Mouse (Mus musculus) layer of hippocampus, postnatal 25 days (tissue): Measurements from ENCODE around the gene Srbd1. TPM values are rescaled to one million over a fixed set of nuclear protein-coding genes. Genes with fewer than 3 reads are reported as not detected.

Experiments
- DNase-seq, 2 experiments: peaks; one replicate each; pipeline ENCODE4 v3.0.0; 2022; ENCODE audit warnings: mixed read lengths in 2 of 2, low spot score in 1 of 2; ENCODE audit errors: extremely low spot score in 1 of 2
- total RNA-seq, 2 experiments: library from RNA; stranded (reverse); gene quantifications; 2 replicates each; pipeline ENCODE4 v1.2.3; 2021

Gene Srbd1
- total RNA-seq, 2 experiments from 2014 or later, result 14.4 to 15.1 TPM

DNA sequence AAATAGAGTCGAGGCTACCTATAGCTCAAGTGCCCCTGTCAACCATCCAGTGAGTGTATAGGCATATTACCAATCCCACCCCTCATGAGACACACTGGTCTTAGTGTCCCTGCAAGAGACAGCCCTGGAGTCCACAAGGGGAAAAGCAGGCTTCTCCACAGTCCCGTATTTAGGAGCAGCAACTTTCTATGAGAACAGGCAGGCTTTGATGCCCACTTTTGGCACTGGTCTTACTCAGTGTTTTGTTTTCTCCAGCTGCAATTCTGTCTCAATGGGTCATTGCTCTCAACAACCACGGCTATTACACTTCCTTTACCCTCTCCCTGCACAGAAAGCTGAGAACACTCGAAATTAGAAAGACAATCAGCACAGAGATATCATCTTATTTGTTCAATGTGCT, 157.4 kb downstream of the Srbd1 start:
- DNase-seq, result no peak

DNA sequence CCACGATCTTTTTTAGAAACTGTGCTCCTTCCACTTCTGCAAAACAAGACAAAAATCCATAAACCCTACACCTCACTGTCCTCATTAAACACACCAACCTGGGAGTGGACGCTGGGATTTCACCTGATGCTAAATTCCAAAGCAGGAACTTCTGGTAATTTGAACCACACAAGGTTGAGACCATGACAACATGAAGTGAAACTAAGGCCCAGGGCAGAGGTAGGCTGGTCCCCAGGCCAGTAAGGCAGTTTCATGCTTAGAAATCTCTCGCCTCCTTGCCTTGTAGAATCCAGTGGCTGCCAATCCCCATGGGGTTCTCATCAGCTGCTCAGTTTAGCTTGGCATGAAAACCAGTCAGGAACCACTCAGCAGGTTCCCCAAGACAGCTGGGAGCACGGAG, 158.4 kb downstream of the Srbd1 start:
- DNase-seq, result no peak

DNA sequence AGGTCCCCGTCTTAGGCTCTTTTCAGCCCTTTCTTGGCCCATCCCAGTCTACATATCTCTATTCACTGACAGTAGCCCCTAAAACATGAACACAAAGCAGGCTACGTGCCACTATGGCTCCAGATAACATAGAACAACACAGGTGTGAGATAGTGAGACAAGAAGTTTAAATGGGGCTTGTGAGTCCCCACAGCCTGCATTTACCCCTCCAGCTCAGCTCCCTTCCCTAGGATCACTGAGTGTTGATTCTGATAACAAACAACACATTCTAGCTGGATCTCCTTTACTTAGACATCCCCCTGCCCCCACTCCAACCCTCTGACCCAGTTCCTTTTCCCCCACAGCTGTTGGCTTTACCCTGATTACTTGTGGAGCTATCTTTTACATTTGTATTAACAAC, 158.8 kb downstream of the Srbd1 start:
- DNase-seq, result no peak

DNA sequence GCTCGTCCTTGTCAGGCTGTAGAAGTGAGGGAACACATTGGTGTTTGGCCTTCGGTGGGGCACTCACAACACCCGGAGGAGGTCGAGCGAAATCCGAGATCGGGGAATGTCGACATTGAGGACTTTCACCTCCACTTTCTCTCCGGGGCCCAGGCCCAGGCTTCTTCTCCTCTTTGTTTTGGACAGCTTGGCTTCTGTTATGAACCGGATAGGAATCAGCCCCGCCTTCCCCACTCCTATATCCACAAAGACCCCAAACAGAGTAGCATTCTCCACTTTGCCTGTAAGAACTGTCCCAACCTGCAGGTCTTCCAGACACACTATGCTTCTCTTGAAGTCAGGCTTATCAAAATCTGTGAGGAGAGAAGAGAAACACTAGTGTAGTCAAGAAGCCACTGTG, 159.8 kb downstream of the Srbd1 start:
- no peak for DNase-seq

DNA sequence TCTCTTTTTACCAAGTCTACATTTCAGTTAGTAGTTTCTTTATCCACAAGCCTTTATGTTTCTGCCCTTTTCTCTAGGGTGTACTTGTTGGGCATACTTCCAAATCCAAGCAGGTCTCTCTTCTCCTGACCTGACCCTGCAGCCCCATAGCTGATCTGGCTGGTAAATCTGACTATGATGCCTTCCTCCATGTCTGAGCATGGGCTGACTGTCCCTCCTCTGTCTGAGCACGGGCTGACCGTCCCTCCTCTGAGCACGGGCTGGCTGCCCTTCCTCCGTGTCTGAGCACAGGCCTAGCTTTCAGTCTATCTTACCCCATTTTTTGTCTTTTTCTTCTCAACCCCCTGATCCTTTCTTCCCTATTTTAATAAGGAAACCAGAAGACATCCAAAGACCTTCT, 162.7 kb downstream of the Srbd1 start:
- DNase-seq, result no peak

DNA sequence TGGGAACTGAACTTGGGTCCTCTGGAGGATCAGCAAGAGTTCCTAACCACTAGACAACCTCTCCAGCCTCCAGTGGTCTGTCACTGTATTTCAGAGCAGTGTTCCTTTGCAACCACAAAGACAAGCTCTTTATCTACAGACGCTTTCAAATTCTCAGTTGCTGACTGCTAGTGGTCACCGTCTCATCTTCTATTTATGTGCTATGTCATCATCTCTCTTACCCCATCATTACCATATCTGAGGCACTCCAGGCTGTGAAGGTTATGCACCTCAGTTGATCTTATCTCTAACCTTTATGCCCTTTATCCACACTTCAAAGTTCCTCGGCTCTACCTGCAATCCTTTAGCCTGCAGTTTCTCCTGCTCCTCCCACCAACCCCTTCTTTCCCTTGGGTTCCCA, 163.1 kb downstream of the Srbd1 start:
- DNase-seq, result no peak

DNA sequence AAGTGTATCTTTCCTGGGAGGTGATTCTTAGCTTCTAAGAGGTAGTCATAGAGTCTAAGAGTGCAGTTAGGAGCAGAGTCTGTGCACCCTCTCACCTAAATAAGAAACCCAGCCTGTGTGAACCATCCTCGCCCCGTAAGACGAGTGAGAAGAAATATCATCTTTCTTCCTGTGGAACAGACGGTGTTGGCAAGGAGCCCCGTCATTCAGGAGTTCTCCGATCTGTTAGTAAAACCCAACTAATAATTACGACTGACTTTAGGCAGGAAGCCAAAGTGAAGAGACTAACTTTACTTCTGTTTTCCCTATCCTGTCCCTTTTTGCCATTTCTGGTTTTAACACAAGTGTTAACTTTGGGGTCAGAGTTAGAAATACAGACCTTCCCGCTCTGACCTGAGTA, 166.1 kb downstream of the Srbd1 start:
- DNase-seq, result peak in 1 of 2 experiments; percentile 18

DNA sequence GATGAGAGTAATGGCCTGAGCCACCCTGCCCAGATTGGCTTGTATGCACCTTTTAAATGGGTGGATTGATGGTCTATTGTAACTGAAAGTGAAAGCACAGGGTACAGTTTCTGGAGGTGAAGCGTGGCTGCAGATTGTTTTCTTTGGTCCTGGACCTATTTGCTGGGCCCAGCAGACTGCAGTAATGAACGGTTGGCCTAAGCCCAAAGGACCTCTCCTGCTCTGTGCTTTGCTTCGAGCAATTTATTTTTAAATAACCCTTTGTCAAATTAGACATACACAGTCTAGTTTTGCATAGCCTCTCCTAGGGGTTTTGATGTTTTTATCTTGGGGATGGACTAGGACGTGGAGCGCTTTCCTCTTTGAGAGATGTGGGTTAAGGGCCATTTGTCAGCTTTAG, 169.9 kb downstream of the Srbd1 start:
- DNase-seq, result no peak

DNA sequence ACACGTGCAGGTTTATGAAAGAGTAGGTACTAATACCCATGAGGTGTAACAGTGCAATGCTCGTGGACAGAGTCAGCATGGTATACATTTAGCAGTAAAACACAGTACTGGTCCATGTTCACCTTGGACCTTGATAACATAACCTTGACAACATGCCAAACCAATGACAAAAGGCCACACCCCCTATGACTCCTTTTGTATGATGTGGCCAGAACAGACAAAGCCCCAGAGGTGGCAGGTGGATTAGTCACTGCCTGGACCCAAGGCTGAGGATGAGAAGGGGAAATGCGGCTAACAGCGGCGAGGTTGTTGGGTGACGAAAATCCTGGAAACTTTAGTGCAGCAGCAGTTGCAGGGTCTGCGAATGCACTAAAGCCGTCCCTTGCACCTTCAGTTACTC, 170.4 kb downstream of the Srbd1 start:
- DNase-seq, result no peak

DNA sequence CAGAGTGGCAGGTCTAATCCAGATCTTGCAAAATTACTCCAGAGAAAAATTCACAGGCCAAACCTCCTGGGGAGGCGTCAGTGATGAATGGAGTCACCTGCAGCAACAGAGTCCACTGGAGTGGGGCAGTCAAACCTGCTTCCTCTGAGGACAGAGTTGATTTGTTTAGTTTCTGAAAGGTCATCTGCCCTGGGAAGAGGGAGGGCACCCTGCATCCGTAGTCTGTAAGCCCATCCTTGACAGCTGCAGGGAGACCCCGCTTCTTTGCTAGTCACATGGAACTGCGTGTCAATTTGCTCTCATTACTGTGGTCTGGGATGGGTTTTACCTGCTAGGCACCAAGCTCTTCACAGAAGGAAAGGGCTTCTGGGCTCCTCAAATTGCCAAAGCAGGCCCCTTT, 173.9 kb downstream of the Srbd1 start:
- DNase-seq, result no peak

DNA sequence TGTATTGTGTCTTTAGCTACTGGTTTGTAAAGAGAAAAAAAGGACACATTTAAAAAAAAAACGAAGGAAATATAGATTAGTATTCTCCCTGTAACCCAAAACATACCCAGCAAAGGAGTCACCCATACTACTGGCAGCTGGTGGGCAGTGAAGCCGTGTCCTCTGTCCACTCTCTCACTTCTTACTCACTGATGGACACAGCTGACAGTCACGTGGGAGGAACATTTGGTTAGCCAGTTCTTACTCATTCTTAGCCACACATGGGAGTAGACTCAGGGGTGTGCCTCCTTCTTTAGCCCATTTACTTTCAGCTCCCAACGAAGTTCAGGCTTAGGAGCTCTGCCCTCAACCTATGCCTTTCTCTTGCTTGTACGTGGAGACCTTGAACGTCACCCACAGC, 183.3 kb downstream of the Srbd1 start:
- no peak for DNase-seq

DNA sequence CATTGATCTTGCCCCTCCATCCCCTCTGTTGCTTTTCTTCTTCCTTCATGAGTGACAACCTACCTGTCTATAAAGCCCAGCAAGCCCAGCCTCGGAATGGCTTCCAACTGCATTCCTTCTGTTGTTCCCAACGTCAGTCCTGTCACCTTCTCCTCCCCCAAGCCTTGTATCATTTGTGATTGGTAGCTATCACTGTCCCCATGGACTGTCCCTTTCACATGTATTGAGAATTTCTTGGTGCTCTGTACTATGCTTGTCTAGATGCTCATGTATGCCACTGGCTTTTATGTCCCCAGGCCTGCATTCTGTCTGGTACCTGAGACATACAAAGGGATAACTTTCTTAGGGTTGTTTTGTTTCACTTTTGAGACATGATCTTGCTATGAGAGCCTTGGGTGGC, 193.2 kb downstream of the Srbd1 start:
- DNase-seq, result no peak

DNA sequence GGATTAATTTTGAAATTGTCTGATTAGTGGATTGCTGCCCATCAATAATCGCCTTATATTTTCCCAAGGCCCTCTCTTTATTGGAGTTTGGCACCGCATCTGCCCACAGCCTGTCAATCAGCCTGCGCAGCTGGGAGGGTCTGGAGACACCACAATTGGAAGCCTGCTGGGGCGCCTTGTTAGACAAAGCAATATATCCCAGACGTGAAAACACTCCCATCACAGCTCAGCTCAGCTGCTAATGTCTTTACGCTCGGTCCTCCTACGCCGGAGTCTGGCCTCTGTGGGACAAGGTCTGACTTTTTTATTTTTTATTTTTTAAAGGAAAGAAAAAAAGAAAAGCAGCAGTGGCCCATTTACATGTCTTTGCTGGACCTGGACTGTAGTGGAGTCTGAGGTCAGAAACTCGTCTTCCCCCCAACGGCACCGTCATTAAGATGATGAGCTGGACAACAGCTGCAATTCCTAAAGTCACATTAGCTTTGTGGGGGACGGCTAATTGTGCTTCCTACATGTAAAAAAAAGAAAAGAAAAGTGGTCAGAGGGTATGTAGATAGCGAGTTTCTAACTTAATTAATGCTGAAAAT, 195.0 kb downstream of the Srbd1 start:
- no peak for DNase-seq

DNA sequence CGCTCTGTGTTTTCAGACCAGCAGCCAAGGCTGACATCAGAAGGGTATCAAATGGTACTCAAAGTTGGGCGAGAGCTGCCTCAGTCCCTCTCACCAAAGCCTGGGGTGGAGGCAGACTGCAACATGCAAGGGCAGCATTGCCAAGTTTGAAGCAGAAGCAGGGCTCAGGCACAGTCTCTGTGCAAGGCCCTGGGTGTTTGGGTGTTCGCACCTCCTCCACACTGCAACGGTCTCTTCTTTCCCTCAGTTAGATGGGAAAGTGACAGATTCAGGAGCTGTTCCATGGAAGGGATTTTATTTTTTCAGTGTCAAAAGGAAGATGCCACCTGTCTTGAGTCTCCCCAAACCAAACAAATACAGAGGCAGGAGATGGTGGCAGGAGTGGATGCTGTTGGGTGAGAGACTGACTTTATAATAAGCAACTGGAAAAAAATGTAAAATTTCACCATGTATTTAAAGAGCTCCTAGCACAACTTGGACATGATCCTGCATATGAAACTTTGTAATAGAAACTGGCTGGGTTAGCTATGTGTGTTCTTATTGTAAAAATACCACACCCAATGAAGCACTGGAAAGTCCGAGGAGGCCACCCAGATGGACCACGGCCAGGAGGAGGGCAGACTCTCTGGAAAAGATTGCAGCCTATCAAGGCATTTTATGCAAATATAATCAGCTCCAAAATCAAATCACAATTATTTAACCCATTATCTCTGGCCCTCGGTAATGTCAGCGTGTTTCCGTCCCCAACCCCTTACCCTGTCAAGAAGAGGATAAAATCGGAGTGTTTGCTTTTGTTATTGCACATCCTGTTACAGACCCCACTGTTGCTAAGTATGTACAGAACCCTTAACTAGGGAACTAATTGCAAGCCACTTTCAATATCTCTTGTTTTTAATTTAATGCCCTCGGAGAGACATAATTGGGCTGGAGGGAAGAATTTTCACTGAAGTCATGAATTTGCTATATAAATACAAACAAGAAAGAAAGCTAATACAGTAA, 195.8 kb downstream of the Srbd1 start:
- DNase-seq, result no peak

DNA sequence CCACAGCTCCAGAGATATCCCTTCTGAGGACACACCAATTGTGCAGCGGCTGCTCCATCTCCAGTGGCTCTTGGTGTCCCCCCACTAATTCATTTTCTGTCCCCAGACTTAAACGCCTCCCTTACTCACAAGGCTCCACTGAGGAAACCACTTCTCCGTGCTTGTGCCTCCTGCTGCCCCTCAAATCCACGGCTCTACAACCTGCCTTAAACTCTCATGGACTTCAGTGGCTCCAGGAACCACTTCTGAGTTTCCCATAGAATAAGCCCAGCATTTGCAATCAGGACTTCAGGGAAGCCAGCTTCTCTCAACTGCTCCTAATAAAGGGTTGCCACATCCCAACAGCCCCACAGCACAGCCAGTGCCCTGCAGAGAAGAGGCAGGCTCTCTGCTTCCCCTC, 200.2 kb downstream of the Srbd1 start:
- no peak for DNase-seq

DNA sequence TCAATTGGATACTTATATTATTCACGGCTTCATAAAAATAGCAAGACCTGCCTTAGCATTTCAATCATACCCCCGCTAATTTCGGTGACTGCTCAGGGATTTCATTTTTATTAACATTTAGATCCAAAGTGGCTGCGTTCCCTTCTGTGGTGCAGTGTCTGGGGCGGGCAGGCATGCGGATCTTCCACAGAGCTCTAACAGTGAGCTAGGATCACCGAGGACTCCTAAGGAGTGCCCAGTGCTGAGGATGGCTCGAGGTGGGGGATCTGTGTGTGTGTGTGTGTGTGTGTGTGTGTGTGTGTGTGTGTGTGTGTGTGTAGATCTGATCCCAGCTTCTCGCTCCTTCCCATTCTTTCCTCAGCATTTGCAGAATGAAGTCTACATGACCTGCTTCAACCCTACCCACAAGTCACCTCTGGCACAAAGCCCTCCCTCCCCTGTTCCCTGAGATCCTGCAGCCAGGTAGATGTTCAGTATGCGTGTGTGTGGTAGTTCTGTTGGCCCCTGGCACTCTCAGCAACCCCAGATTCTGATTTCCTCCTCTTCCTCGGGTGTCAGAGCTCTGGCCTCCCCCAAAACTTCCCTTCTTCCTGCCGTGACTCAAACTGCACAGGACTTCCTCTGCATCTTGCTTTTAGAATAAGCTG, 200.9 kb downstream of the Srbd1 start:
- no peak for DNase-seq

DNA sequence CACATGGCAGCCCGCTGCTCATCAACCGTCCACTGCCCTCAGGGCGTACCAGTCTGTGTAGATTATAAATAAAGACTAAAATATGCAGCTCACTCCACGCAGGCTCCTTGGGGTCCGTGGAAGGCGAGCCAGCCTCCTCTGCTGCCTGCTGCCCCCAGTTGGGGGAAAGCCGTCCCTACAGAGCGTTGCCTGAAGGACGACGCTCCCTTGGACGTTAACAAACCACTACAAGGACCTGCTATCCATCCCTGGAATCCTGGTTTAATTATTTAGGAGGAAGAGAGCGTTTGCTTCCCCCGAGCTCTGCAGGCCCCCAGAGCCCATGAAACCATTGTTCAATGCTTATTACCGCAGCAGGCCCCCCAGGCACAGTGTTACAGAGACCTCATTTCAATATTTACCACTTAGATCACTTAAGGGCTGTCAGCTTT, 201.4 kb downstream of the Srbd1 start:
- DNase-seq, result no peak

DNA sequence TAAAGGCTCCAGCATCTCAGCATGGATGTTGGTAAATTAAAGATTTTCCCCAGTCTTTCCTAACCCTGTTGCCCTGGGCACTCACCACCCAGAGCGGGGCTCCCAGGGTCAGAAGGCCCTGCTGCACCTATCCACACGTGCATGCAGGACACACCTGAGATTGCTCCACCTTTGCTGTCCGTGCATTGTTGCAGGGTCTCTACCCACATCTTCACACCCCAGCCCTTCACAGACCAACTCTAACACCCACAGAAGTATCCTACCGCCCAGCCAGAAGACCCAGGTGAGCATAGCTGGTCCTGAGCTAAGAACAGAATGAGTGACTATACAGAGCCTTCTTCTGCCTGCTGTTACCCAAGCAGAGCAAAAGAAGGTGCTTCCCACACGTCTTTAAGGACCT, 201.9 kb downstream of the Srbd1 start:
- DNase-seq, result no peak

DNA sequence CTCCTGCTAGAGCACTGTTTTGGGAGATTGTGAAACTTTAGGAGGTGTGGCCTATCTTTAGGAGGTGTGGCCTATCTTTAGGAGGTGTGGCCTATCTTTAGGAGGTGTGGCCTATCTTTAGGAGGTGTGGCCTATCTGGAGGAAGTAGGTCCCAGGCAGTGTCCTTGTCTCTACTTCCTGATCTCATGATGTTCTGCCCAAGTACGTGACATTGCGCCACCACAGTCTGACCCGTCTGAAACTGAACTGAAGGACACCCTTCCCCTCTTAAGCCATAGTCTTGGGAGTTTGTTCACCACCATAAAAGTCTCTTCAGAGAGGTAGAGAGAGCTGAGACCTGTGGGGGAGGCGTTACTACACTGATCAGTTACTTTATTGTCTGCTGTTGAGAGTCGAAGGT, 202.9 kb downstream of the Srbd1 start:
- DNase-seq, result no peak

DNA sequence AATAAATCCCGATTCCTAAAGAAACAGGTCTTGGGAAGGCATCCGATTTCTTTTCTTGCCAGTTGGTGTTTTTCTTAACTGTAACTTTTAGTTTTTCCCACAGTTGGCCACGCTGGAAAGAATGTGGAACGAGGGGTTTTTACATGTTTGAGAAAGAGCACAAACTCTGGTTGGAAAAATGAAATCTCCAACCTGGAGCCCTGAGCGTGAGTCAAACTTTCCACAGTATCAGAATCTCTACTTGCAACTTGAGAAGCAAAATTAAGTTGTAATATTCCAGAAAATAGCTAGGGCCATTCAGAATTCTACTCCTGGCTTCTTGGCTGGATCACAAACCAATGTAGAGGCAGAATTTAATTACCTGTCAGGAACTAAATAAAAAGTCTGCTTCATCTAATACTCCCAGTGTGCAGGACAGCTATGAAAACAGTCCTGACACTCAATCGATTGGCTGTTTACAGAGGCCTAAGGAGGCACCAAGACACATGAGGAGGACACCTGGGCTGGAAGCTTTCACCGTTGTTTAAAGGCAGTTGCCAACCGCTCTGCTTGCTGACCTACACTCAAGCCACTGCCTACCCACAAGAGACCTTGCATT, 203.7 kb downstream of the Srbd1 start:
- no peak for DNase-seq

DNA sequence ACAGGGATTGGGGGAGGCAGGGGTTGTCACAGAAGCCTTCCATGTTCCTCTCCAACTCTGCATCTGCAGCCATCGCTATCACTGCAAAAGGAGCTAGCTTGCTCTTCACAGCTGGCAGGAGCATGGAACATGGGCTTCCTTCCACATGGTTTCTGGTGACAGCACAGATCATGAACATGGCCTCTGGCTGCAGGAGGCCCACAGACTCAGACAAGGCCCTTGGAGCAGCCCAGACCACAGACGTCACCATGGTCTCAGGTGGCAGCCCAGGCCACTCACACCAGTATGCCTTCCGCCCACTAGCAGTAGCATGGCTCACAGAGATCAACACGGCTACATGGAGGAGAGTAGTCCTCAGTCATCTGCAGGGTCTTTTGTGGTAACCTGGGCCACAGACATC, 207.8 kb downstream of the Srbd1 start:
- DNase-seq, result no peak
